Comparison of ENCODE assay signal across 13 mouse cellular contexts in genomic region chr7:142019699-142020098, GRCm38 (mm10). TPM values are rescaled to one million over a fixed set of nuclear protein-coding genes. Genes with fewer than 3 reads are reported as not detected.
DNase-seq lines count a peak whose midpoint lies in the region; ATAC-seq and TF ChIP-seq lines count a peak whose summit lies in the region.
"Had no signal": no experiment of that assay in that cellular context is flagged by ENCODE, and none has a peak within 500 bp of the region (broad histone marks: within the 10 kb centered on the region; RNA-seq: fewer than 3 reads in every experiment).

No protein-coding gene starts in this region.

- peaks cover 6% of the 10 kb centered on the region; the same call in 1 of the 2 replicates for H3K36me3 ChIP-seq in midbrain, postnatal 0 days (ENCODE audit: insufficient read depth, low read length)
- peaks cover 18% of the 10 kb centered on the region for H3K36me3 ChIP-seq in midbrain, embryonic 14.5 days (ENCODE audit: control insufficient read depth, insufficient read depth, low read length)
- H3K36me3 ChIP-seq in intestine, postnatal 0 days (ENCODE audit: control insufficient read depth, insufficient read depth), result peaks cover 16% of the 10 kb centered on the region; the same call in 1 of the 2 replicates
- H3K36me3 ChIP-seq in stomach, postnatal 0 days (ENCODE audit: control insufficient read depth, insufficient read depth, low read length), result peaks cover under 1% of the 10 kb centered on the region; the same call in 1 of the 2 replicates
- H3K36me3 ChIP-seq: stomach, embryonic 15.5 days had no signal

- TF ChIP-seq EP300 in stomach, postnatal 0 days (optimal IDR thresholded peaks at IDR 0.05), result no peak

- TF ChIP-seq CTCF in gastrocnemius, adult 2 months (IDR thresholded peaks at IDR 0.05), result peak; percentile 54
- TF ChIP-seq CTCF in midbrain, postnatal 0 days (IDR thresholded peaks at IDR 0.05), result peak; percentile 50
- TF ChIP-seq CTCF in intestine, postnatal 0 days (IDR thresholded peaks at IDR 0.05; ENCODE audit: low read depth), result peak; percentile 73
- peak; percentile 69 for TF ChIP-seq CTCF in stomach, postnatal 0 days (IDR thresholded peaks at IDR 0.05; ENCODE audit: low read depth)

- no peaks in the 10 kb centered on the region for H3K4me1 ChIP-seq in midbrain, postnatal 0 days (ENCODE audit: insufficient read depth, low read length)
- H3K4me1 ChIP-seq in midbrain, embryonic 14.5 days (ENCODE audit: control insufficient read depth, insufficient read depth, low read length), result no peaks in the 10 kb centered on the region
- H3K4me1 ChIP-seq in intestine, postnatal 0 days (replicated peaks; ENCODE audit: control insufficient read depth, insufficient read depth, low read length), result peaks cover 16% of the 10 kb centered on the region
- H3K4me1 ChIP-seq in stomach, postnatal 0 days (replicated peaks; ENCODE audit: control insufficient read depth, insufficient read depth), result peaks cover 15% of the 10 kb centered on the region; the same call in 1 of the 2 replicates

- DNase-seq in gastrocnemius, adult 2 months, result no peak
- DNase-seq in gastrocnemius, adult 8-10 months (ENCODE audit: low spot score in 2 of 2), result no peak
- no peak for DNase-seq in midbrain, postnatal 0 days (ENCODE audit: low spot score)
- DNase-seq in midbrain, embryonic 14.5 days, result no peak
- DNase-seq in stomach, postnatal 0 days (ENCODE audit: low spot score), result no peak
- no peak for DNase-seq in thymus, postnatal 14 days
- no peak for DNase-seq in kidney, postnatal 14 days
- DNase-seq: cerebellum, adult 11 months; gastrocnemius, postnatal 25 days; heart, postnatal 36 days had no signal

- H3K27me3 ChIP-seq in midbrain, postnatal 0 days (ENCODE audit: insufficient read depth, low read length), result no peaks in the 10 kb centered on the region
- H3K27me3 ChIP-seq in midbrain, embryonic 14.5 days (ENCODE audit: control insufficient read depth, insufficient read depth, low read length), result no peaks in the 10 kb centered on the region
- H3K27me3 ChIP-seq in intestine, postnatal 0 days (replicated peaks; ENCODE audit: control insufficient read depth, insufficient read depth, low read length), result no peaks in the 10 kb centered on the region
- no peaks in the 10 kb centered on the region for H3K27me3 ChIP-seq in stomach, postnatal 0 days (ENCODE audit: control insufficient read depth, insufficient read depth, low read length)
- H3K27me3 ChIP-seq: limb, embryonic 12.5 days; stomach, embryonic 15.5 days had no signal

- H3K4me2 ChIP-seq in midbrain, postnatal 0 days (ENCODE audit: low read depth, low read length, poor library complexity, severe bottlenecking), result no peak overlapping the region
- H3K4me2 ChIP-seq in midbrain, embryonic 14.5 days (ENCODE audit: low read length), result no peak overlapping the region
- no peak overlapping the region for H3K4me2 ChIP-seq in intestine, postnatal 0 days (replicated peaks; ENCODE audit: low read depth)
- no peak overlapping the region for H3K4me2 ChIP-seq in stomach, postnatal 0 days (replicated peaks; ENCODE audit: low read depth)
- H3K4me2 ChIP-seq: limb, embryonic 12.5 days; stomach, embryonic 15.5 days had no signal

- H3K9me3 ChIP-seq in midbrain, postnatal 0 days (ENCODE audit: low read length), result no peaks in the 10 kb centered on the region
- H3K9me3 ChIP-seq in midbrain, embryonic 14.5 days (ENCODE audit: control insufficient read depth, low read length), result no peaks in the 10 kb centered on the region
- H3K9me3 ChIP-seq in intestine, postnatal 0 days (ENCODE audit: control insufficient read depth), result no peaks in the 10 kb centered on the region
- no peaks in the 10 kb centered on the region for H3K9me3 ChIP-seq in stomach, postnatal 0 days (ENCODE audit: control insufficient read depth, low read length)
- H3K9me3 ChIP-seq: limb, embryonic 12.5 days; stomach, embryonic 15.5 days had no signal

- intact Hi-C loops in gastrocnemius, adult 2 months (cut with DNase I), result loop anchor here (5.0 kb wide), 1 partner anchor 38 kb away; no protein-coding TSS in a partner anchor

- H3K9ac ChIP-seq in midbrain, postnatal 0 days (replicated peaks; ENCODE audit: low read length, poor library complexity, severe bottlenecking), result no peak overlapping the region
- no peak overlapping the region for H3K9ac ChIP-seq in midbrain, embryonic 14.5 days (replicated peaks; ENCODE audit: low read length)
- no peak overlapping the region for H3K9ac ChIP-seq in intestine, postnatal 0 days (ENCODE audit: low read depth, low read length)
- H3K9ac ChIP-seq in stomach, postnatal 0 days (ENCODE audit: low read length), result no peak overlapping the region
- H3K9ac ChIP-seq: limb, embryonic 12.5 days; stomach, embryonic 15.5 days had no signal

- no peak for ATAC-seq in midbrain, postnatal 0 days (ENCODE audit: low FRiP score)
- ATAC-seq in midbrain, embryonic 14.5 days (ENCODE audit: low FRiP score, low TSS enrichment), result no peak
- 0 out of 2 replicates have a peak, but pooled peaks have one; percentile 34 for ATAC-seq in intestine, postnatal 0 days
- ATAC-seq in stomach, postnatal 0 days (ENCODE audit: low FRiP score, low TSS enrichment), result no peak

- peak overlapping the region; percentile 81 for H3K27ac ChIP-seq in gastrocnemius, adult 2 months
- no peak overlapping the region for H3K27ac ChIP-seq in midbrain, postnatal 0 days (ENCODE audit: low read depth, low read length)
- H3K27ac ChIP-seq in midbrain, embryonic 14.5 days (replicated peaks; ENCODE audit: low read depth, low read length), result no peak overlapping the region
- no peak overlapping the region; the same call in 1 of the 2 replicates for H3K27ac ChIP-seq in intestine, postnatal 0 days (ENCODE audit: low read depth, low read length)
- H3K27ac ChIP-seq in stomach, postnatal 0 days (replicated peaks), result no peak overlapping the region
- H3K27ac ChIP-seq: limb, embryonic 12.5 days had no signal

- WGBS in midbrain, postnatal 0 days, result 65% methylated on average over 2 of the region's 2 CpGs
- 64% methylated on average over 2 of the region's 2 CpGs for WGBS in midbrain, embryonic 14.5 days
- WGBS in intestine, postnatal 0 days, result 43% methylated on average over 2 of the region's 2 CpGs
- WGBS in stomach, postnatal 0 days, result 48% methylated on average over 2 of the region's 2 CpGs

- no peak overlapping the region for H3K4me3 ChIP-seq in gastrocnemius, adult 2 months
- H3K4me3 ChIP-seq in midbrain, postnatal 0 days (ENCODE audit: low read depth, low read length), result no peak overlapping the region
- H3K4me3 ChIP-seq in midbrain, embryonic 14.5 days (replicated peaks; ENCODE audit: low read depth, low read length), result no peak overlapping the region
- no peak overlapping the region for H3K4me3 ChIP-seq in intestine, postnatal 0 days (ENCODE audit: low read depth, low read length)
- no peak overlapping the region for H3K4me3 ChIP-seq in stomach, postnatal 0 days (ENCODE audit: low read depth, low read length)
- H3K4me3 ChIP-seq: limb, embryonic 12.5 days; stomach, embryonic 15.5 days had no signal

RNA-seq across cellular contexts. Expression of gene Mob2, which starts 41.2 kb away (rescaled TPM):
- total RNA-seq in gastrocnemius, adult 2 months (2021), result 10 to 100 TPM; 52.2 to 53.1 TPM
- total RNA-seq in gastrocnemius, adult 8-10 months (2022), result 10 to 100 TPM; 53.3 to 58.5 (median 55.9) TPM
- total RNA-seq in midbrain, postnatal 0 days (2014; rRNA removed), result 27.4 and 31.6 TPM in 2 replicates
- polyA plus RNA-seq in midbrain, postnatal 0 days (2015; fragmentation: Nextera tagmentation; extraction: Ambion mirVana), result 38.0 and 41.3 TPM in 2 replicates
- 53.5 and 57.2 TPM in 2 replicates for polyA plus RNA-seq in midbrain, embryonic 14.5 days (2014; fragmentation: Nextera tagmentation; extraction: Ambion mirVana)
- 49.5 and 54.7 TPM in 2 replicates for polyA plus RNA-seq in intestine, postnatal 0 days (2015; fragmentation: Nextera tagmentation; extraction: Ambion mirVana)
- 61.5 and 65.8 TPM in 2 replicates for polyA plus RNA-seq in stomach, postnatal 0 days (2015; fragmentation: Nextera tagmentation; extraction: Ambion mirVana)
